Mouse (Mus musculus) yolk sac, embryonic 10.5 days (tissue): ENCODE measurements around the gene P4htm.

ENCODE experiments used
- DNase-seq: peaks from one replicate; pipeline ENCODE4 v3.0.0-alpha.2; 2017; ENCODE audit warnings: low spot score

P4htm gene

GRCm38 (mm10) chr9:108577934-108578544 lies 19.4 kb downstream of the P4htm start:
- DNase-seq, result no peak

DNA sequence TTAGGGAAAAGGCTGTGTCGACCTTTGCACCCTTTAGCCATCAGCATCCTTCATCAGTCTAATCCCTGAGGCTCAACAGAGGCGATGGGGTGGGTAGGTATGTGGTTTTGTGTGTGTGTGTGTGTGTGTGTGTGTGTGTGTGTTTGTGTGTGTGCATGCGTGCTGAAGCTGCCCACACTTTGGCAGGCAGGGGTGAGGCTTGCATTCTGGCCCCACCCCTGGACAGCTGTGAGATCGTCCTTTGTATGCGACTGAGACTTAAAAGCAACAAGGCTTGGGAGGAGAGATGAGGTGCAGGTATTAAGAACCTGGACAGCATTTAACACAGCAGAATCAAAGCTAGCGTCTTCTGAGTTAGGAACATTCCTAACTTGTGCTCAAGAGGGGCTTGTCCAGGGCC lies 20.4 kb downstream of the P4htm start:
- no peak for DNase-seq

DNA sequence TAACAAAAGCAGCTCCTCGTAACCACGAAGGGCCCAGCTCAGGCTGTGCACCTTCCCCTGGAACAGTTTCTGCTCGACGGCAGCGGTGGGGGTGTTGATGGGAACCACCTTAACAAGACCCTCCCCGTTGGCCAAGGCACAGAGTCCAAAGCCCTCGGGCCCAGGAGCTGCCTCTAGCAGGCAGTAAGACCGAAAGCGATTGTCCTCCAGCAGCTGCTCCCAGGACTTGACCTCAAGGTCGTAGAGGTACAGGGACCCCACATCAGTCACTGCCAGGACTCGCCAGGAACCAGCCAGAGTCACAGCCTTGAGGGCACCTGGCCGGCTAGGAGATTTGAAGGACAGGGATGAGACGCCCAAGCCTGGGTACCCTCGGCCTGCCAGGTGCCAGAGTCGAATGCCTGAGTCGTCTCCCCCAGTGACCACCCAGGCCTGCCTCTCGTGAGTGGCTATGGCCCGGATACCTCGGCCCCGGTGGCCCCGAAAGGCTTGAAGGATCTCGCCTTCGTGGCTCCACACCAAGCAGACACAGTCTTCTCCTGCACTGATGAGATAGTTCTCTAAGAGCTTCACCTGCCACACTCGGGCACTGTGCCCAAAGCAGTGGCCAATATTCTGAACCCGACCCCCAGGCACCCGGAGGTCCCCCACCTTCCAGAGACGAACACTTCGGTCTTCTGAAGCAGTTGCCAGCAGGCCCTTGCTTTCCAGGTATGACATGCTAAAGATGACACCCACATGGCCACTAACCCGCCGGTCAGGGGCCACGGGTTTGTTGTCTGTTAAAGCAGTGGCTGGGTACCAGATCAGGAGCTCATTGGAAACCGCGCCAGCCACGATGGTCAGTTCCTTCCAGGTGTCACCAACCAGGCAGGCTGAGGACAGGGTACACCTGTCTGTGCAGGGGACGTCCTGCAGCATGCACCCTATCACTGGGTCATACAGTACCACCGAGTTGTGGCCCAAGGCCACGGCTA lies 21.9 kb downstream of the P4htm start:
- DNase-seq, result no peak

DNA sequence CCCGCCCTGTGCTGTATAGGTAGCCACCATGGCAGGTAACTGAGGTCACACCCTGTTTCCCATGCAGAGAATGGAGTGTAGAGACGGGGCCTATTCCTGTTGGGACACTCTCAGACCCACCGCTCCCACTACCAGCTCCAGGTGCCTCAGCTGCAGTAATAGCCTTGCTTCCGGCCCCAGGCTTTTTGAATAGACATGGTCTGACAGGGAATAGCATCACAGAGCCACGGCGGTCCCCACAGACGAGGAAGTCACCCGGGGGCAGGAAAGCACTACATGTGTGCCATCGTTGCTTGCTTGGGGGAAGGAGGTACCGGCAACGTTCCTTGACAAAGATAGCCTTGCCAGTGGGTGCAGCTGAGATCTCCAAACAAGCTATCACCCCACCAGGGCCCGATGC lies 22.5 kb downstream of the P4htm start:
- DNase-seq, result no peak

- peak; percentile 63 for DNase-seq
These were observed 23.4 kb downstream of the P4htm start for GRCm38 (mm10) chr9:108573774-108574690.

GRCm38 (mm10) chr9:108572321-108572720 lies 25.1 kb downstream of the P4htm start:
- no peak for DNase-seq

DNA sequence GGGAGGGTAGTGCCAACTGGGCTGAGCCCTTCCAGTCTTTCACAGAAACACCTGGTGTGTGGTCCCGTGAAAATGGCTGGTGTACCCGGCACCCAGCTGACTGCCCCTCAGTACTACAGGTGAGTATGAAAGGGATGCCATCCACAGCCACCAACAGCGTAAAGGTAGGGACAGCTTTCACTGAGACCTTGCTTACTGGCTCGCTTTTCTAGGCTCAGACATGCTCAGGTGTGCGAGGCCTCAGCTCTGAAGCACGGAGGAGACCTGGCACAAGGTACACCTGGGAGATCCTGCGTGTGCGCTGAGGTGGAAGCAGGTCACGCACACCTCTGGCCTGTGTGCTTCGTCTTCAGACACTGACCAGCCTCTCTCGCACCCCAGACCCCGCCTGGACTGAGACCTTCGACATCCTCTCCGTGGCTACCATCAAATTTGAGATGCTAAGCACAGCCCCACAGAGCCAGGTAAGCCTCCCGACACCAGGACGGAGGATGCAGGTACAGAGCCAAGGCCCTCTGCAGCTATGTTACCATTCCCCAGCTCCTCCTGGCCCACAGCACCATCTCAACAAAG lies 26.0 kb downstream of the P4htm start:
- no peak for DNase-seq

GRCm38 (mm10) chr9:108570207-108570896 lies 27.1 kb downstream of the P4htm start:
- peak; percentile 77 for DNase-seq

DNA sequence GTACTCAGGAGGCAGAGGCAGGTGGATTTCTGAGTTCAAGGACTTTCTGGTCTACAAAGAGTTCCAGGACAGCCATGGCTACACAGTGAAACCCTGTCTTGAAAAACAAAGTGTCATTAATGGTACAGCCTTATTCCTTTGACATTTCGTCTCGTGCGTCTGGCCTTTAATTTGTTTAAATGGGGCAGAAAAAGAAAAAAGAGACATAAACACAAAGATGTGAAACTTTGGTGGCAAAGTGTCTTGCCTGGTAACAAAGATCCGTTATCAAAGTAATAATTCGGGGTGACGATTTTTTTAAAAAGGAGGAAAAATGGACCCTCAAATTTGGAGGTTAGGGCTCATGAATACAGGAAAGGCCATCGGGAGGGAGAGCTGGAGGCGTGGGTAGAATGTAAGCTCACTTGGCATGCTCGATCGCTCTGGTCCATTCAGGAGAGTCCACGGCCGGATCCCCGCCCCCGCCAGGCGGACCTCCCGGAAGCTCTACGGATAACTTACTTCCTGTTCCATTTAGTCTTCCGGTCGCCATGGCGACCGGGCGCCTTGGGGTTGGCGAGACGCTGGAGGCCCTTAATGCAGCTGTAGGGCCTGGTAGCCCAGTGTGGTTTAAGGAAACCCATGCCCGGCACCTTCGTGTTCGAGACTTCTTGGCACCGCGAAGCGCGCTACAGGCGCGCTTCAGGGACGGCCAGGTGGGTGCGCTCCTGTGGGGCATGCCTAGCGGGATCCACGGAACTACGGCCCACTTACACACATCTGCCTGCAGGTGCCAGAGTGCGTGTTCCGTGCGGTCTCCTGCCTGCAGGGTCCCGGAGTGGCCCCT lies 27.9 kb downstream of the P4htm start, which contains the start of gene Dalrd3:
Gene Dalrd3 (plus strand): TSS at position 506 of the 826 bp plus-strand sequence.
- DNase-seq, result peak; percentile 93

- peak; percentile 45 for DNase-seq
These were observed 29.0 kb downstream of the P4htm start for GRCm38 (mm10) chr9:108568511-108568921.

GRCm38 (mm10) chr9:108567931-108568419 lies 29.5 kb downstream of the P4htm start:
- DNase-seq, result peak; percentile 38

- peak; percentile 95 for DNase-seq
These were observed 30.4 kb downstream of the P4htm start, which contains the start of gene Ndufaf3 for GRCm38 (mm10) chr9:108566815-108567776. Ndufaf3 (minus strand) TSS chr9:108567434.

- no peak for DNase-seq
These were observed 31.3 kb downstream of the P4htm start for GRCm38 (mm10) chr9:108565881-108566814.

- no peak for DNase-seq
These were observed 33.3 kb downstream of the P4htm start for GRCm38 (mm10) chr9:108564131-108564530.

- DNase-seq, result no peak
These were observed 33.8 kb downstream of the P4htm start for GRCm38 (mm10) chr9:108563671-108564070.

DNA sequence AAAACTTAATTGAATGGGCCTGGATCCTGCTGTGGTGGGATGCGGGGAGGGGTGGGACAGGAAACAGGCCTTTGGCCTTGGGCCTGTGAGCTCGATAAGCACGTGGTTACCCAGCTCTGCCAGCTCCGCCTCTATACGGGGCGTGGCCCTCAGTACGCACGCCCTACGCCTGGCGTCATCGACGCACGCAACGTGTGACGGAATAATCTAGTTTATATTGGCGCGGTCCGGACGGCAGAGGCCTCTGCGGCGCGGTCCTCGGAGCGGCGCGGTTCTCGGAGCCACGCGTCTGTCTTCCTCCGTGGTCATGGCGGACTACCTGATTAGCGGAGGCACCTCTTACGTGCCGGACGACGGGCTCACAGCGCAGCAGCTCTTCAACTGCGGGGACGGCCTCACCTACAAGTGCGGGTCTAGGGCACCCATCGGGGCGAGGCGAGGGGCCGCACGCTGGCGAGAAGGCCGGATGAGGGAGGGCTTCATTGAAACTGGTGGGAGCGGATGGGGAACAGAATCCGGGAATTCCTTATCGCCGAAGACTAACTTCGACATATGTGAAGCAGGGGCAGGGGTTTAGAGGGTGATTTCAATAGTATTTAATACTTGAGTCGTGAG lies 37.1 kb downstream of the P4htm start, which contains the start of gene Impdh2:
Gene Impdh2 (plus strand): TSS at position 60 of the 615 bp plus-strand sequence.
- DNase-seq, result peak; percentile 97

DNA sequence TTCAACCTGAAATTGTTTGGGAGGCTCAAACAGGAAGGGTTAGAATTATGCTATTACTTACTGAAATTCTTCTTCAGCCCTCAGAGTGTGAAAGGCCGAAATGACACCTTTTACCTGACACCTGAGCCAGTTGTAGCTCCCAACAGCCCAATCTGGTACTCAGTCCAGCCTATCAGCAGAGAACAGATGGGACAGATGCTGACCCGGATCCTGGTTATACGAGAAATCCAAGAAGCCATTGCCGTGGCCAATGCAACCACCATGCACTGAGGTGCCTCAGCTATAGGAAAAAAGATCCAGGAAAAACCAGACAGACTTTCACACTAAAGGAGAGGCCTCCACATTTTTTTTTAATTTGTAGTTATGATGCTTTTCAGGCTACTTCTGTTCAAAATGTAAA lies 38.3 kb downstream of the P4htm start:
- no peak for DNase-seq
